Mouse (Mus musculus): Measurements from ENCODE around the gene Nrarp. TPM values are rescaled to one million over a fixed set of nuclear protein-coding genes. Genes with fewer than 3 reads are reported as not detected.

The Nrarp gene
- total RNA-seq, 2 experiments from 2014 or later = 38.6 to 44.9 TPM

GRCm38 (mm10) chr2:25223681-25224491, 43.3 kb downstream of the Nrarp start:
- DNase-seq (ENCODE audit: low spot score in 2 of 2) = peak; percentile 75 to 77
- intact Hi-C loops (cut with DNase I) = no loop called here

GRCm38 (mm10) chr2:25224492-25224765, 43.9 kb downstream of the Nrarp start, which contains the start of gene Tubb4b:
TSS of gene Tubb4b (minus strand) at chr2:25224702.
- intact Hi-C loops (cut with DNase I) = no loop called here
- no peak for DNase-seq (ENCODE audit: low spot score in 2 of 2)

DNA sequence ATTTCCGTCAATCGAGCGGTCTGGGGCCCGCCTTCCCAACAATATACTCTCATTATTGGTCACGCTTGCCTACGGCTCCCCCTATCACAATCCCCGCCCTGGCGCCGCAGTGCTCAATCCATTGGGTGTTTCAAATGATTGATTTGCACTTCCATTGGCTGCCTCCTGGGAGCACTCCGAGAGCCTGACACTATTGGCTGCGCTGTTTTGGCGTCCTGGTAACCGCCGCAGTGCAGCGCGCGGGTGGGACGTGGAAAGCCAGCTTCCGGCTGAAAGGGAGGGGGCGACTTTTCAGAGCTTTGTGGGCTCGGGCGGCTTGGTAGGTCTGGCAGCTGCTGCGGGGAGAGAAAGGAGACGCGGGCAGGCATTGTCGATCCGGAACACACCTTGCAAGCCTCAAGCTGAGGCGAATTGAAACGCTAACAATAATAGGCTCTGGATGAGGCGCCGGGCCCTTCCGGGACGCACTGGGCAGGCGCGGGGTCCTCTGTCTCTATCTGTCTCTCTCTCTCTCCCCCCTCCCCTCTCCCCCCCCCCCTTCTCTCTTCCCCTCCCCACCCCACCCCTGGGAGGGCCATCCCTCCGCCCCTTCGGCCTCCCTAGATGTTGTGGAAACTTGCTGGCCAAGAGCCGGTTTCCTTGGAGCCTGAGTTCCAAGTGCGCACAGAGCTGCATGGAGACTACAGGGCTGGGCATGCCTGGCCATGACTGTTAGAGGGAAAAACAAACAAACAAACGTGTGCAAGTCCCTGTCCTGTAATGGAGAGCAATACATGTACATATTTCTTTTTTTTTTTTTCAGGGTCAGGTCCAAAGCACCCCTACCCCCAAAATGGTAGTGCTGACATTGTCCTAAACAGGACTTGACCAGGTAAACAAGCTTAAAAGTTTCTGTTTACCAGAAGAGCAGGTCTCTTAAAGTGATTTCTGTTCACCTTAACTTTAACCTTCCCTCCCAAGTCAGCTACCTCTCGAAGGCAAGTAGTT, 44.5 kb downstream of the Nrarp start:
- intact Hi-C loops (cut with DNase I) = loop anchor here (5.0 kb wide), 1 partner anchor 47 kb away; the partner anchor contains the start of genes Anapc2 and Ssna1
- DNase-seq (ENCODE audit: low spot score in 2 of 2) = peak; percentile 99 to 100

- intact Hi-C loops (cut with DNase I) = loop anchor here (5.0 kb wide), 1 partner anchor 46 kb away; the partner anchor contains the start of genes Anapc2 and Ssna1
- DNase-seq (ENCODE audit: low spot score in 2 of 2) = no peak
Observed at GRCm38 (mm10) chr2:25225811-25226379, 45.3 kb downstream of the Nrarp start.

DNA sequence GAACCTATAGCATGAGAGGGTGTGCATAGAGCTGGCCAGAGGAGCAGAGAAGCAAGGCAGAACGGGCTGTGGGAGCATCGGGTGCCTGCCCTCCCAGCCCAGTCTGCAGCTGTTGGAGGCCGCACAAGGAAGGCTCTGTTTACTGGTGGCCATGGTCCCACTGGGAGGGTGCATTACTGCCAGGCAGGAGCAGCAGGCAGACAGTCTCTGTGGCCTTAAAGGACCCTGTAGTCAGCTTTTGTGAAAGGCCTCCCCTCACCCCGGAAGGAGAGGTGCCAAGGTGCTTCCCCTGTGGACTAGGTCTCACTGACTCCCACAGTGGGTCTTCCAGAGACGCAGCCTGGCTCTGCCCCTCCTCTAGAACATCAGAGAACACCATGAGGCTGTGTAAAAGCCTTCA, 46.3 kb downstream of the Nrarp start:
- intact Hi-C loops (cut with DNase I) = loop anchor here (5.0 kb wide), 1 partner anchor 45 kb away; the partner anchor contains the start of genes Anapc2 and Ssna1
- DNase-seq (ENCODE audit: low spot score in 2 of 2) = peak; percentile 47 to 54

DNA sequence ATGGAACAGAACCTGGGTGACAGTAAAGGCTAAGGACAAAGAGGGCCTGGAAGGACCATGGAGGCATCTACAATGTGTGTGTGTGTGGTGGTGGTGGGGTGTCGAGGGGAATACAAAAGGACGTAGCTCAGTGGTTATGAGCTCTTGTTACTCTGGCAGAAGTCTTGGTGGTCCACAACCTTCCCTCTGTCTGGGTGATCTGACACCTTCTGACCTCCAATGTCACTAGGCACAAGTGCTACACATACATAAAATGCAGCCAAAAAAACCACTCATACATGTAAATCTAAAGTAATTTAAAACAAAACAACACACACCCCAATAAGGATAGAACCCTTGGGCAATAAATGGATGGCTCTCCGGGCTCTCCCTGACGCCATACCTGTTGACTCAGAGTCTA, 46.8 kb downstream of the Nrarp start:
- intact Hi-C loops (cut with DNase I) = loop anchor here (5.0 kb wide), 1 partner anchor 45 kb away; the partner anchor contains the start of genes Anapc2 and Ssna1
- no peak for DNase-seq (ENCODE audit: low spot score in 2 of 2)

DNA sequence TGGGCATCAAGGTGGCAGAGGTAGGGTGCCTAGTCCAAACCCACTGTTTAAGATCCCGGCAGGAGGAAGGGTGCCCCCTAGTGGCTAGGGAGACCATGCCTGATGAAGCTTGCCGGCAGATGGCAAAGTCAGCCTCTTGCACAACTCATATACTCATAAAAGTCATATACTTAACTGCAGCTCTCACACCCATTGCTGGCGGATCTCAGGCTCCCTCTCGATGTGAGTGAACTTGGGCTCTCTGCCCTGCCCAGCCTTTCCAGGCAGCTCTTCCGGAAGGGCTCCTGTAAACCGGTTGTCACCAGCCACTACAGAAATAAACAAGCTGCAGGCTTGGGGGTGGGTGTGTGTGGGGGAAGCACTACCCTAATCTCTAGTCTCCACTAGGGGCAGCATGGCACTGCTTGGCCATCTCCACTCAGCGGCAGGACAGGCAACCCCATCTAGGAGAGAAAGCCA, 47.9 kb downstream of the Nrarp start:
- peak; percentile 81 to 96 for DNase-seq (ENCODE audit: low spot score in 2 of 2)
- intact Hi-C loops (cut with DNase I) = loop anchor here (2.0 to 5.0 kb wide), 2 partner anchors 36 to 44 kb away; partner anchors contain the start of genes Anapc2 and Ssna1

- DNase-seq (ENCODE audit: low spot score in 2 of 2) = no peak
- intact Hi-C loops (cut with DNase I) = loop anchor here (2.0 to 5.0 kb wide), 2 partner anchors 36 to 43 kb away; partner anchors contain the start of genes Anapc2 and Ssna1
Observed at GRCm38 (mm10) chr2:25228995-25229530, 48.5 kb downstream of the Nrarp start.

DNA sequence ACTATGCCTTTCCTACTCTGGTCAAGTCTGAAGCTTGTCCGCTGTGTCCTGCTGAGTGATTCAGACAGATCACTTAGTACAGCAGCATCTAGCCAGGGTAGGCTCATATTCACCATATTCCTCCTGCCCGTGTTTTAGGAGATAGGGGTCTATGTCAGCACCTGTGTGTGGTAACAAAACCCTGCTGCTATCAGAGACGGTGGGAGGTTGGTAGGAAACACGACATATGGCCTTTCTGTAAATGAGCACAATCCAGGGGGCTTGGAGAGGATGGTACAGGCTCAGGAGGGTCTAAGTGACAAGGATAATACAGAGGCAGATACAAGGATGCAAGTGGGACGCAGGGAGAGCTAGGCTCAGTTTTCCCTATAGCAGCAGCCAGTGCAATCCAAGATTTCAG, 49.0 kb downstream of the Nrarp start:
- intact Hi-C loops (cut with DNase I) = loop anchor here (2.0 to 5.0 kb wide), 2 partner anchors 37 to 43 kb away; partner anchors contain the start of genes Anapc2 and Ssna1
- no peak for DNase-seq (ENCODE audit: low spot score in 2 of 2)

- intact Hi-C loops (cut with DNase I) = no loop called here
- no peak for DNase-seq (ENCODE audit: low spot score in 2 of 2)
Observed at GRCm38 (mm10) chr2:25230581-25230980, 50.0 kb downstream of the Nrarp start.

GRCm38 (mm10) chr2:25231038-25231437, 50.5 kb downstream of the Nrarp start:
- intact Hi-C loops (cut with DNase I) = no loop called here
- no peak for DNase-seq (ENCODE audit: low spot score in 2 of 2)

Other genes starting within 250 kb of the Nrarp start
- gene Arrdc1, start 245.5 kb upstream of the Nrarp start, total RNA-seq (2021) = 10 to 100 TPM; 15.2 to 19.0 TPM
- gene Zmynd19, start 231.0 kb upstream of the Nrarp start, total RNA-seq (2021) = 10 to 100 TPM; 38.0 to 40.9 TPM
- gene Dph7, start 218.4 kb upstream of the Nrarp start, total RNA-seq (2021) = 10 to 100 TPM; 27.7 to 30.9 TPM
- gene Mrpl41, start 205.7 kb upstream of the Nrarp start, total RNA-seq (2021) = 10 to 100 TPM; 85.4 to 96.4 TPM
- 10 to 100 TPM; 10.6 to 13.4 TPM for gene Pnpla7, start 204.7 kb upstream of the Nrarp start, total RNA-seq (2021)
- gene Nsmf, start 126.4 kb upstream of the Nrarp start, total RNA-seq (2021) = 100 to 1,000 TPM; 565 to 580 TPM
- not detected for gene Entpd8, start 100.5 kb upstream of the Nrarp start, total RNA-seq (2021)
- gene Noxa1, start 85.6 kb upstream of the Nrarp start, total RNA-seq (2021) = not detected
- gene Tor4a, start 16.1 kb downstream of the Nrarp start, total RNA-seq (2021) = 1 to 10 TPM; 1.7 to 2.6 TPM
- gene Nelfb, start 30.7 kb downstream of the Nrarp start, total RNA-seq (2021) = 10 to 100 TPM; 49.9 to 52.1 TPM
- under 1 TPM; 0.27 to 0.44 TPM for gene Stpg3, start 33.9 kb downstream of the Nrarp start, total RNA-seq (2021)
- not detected for gene Fam166a, start 38.0 kb downstream of the Nrarp start, total RNA-seq (2021)
- gene Tubb4b, start 43.9 kb downstream of the Nrarp start, total RNA-seq (2021) = 100 to 1,000 TPM; 478 to 505 TPM
- not detected for gene Slc34a3, start 53.6 kb downstream of the Nrarp start, total RNA-seq (2021)
- gene Rnf224, start 56.0 kb downstream of the Nrarp start, total RNA-seq (2021) = not detected
- gene Rnf208, start 61.5 kb downstream of the Nrarp start, total RNA-seq (2021) = 100 to 1,000 TPM; 220 to 242 TPM
- under 1 TPM in 1 of 2 experiments, not detected in 1; 0.79 TPM for gene Cysrt1, start 61.7 kb downstream of the Nrarp start, total RNA-seq (2021)
- 1 to 10 TPM; 2.3 to 2.8 TPM for gene AL732309.1, start 66.1 kb downstream of the Nrarp start, total RNA-seq (2021)
- gene Tmem203, start 74.7 kb downstream of the Nrarp start, total RNA-seq (2021) = 10 to 100 TPM; 35.3 to 41.3 TPM
- 10 to 100 TPM; 14.2 to 15.7 TPM for gene Tprn, start 81.9 kb downstream of the Nrarp start, total RNA-seq (2021)
- 10 to 100 TPM; 70.9 to 72.1 TPM for gene Ssna1, start 91.7 kb downstream of the Nrarp start, total RNA-seq (2021)
- 10 to 100 TPM; 69.8 to 73.2 TPM for gene Anapc2, start 91.7 kb downstream of the Nrarp start, total RNA-seq (2021)
- gene Tmem210, start 107.4 kb downstream of the Nrarp start, total RNA-seq (2021) = not detected
- gene Lrrc26, start 109.2 kb downstream of the Nrarp start, total RNA-seq (2021) = not detected
- gene Grin1, start 138.4 kb downstream of the Nrarp start, total RNA-seq (2021) = 100 to 1,000 TPM; 477 to 493 TPM
- gene Man1b1, start 151.6 kb downstream of the Nrarp start, total RNA-seq (2021) = 10 to 100 TPM; 57.2 to 59.0 TPM
- 10 to 100 TPM; 28.0 to 31.6 TPM for gene Dpp7, start 175.6 kb downstream of the Nrarp start, total RNA-seq (2021)
- gene Uap1l1, start 184.9 kb downstream of the Nrarp start, total RNA-seq (2021) = 10 to 100 TPM; 12.2 to 14.8 TPM
- gene Sapcd2, start 191.6 kb downstream of the Nrarp start, total RNA-seq (2021) = 1 to 10 TPM; 6.2 to 7.0 TPM
- gene Entpd2, start 215.1 kb downstream of the Nrarp start, total RNA-seq (2021) = 10 to 100 TPM; 14.7 to 17.5 TPM
- gene Npdc1, start 218.6 kb downstream of the Nrarp start, total RNA-seq (2021) = 100 to 1,000 TPM; 366 to 370 TPM
- under 1 TPM; 0.26 to 0.27 TPM for gene Fut7, start 242.5 kb downstream of the Nrarp start, total RNA-seq (2021)
- gene Abca2, start 247.9 kb downstream of the Nrarp start, total RNA-seq (2021) = 100 to 1,000 TPM; 137 to 152 TPM